Mouse (Mus musculus) myocyte (in vitro differentiated cells): ENCODE data around the gene Dut. TPM values are rescaled to one million over a fixed set of nuclear protein-coding genes. Genes with fewer than 3 reads are reported as not detected.

Experiments used
- H3K27me3 ChIP-seq: one replicate; pipeline ENCODE4 v1.6.1; 2011; ENCODE audit not compliant: control insufficient read depth, insufficient read depth, insufficient read length
- H3K36me3 ChIP-seq: one replicate; pipeline ENCODE4 v1.6.1; 2011; ENCODE audit not compliant: control insufficient read depth, insufficient read depth
- H3K4me2 ChIP-seq: one replicate; pipeline ENCODE4 v1.6.1; 2011; ENCODE audit warnings: low read depth, control low read depth
- H3K4me3 ChIP-seq: one replicate; pipeline ENCODE4 v1.5.1; 2011; ENCODE audit warnings: mild to moderate bottlenecking, control low read depth, moderate library complexity
- H3K79me2 ChIP-seq: one replicate; pipeline ENCODE4 v1.6.1; 2011; ENCODE audit not compliant: control insufficient read depth, insufficient read depth
- H3ac ChIP-seq: one replicate; pipeline ENCODE4 v1.6.1; 2011; ENCODE audit not compliant: control insufficient read depth, insufficient read length
- CEBPB ChIP-seq: IDR thresholded peaks from 2 replicates; pipeline ENCODE4 v1.6.1; 2011; ENCODE audit warnings: mild to moderate bottlenecking, moderate library complexity; ENCODE audit not compliant: poor library complexity, insufficient read depth, severe bottlenecking
- E2F4 ChIP-seq: IDR thresholded peaks from one replicate; pipeline ENCODE4 v1.6.1; 2011; ENCODE audit warnings: mild to moderate bottlenecking, control low read depth, moderate library complexity; ENCODE audit not compliant: insufficient read depth
- MAX ChIP-seq: IDR thresholded peaks from one replicate; pipeline ENCODE4 v1.6.1; 2011; ENCODE audit warnings: low read depth, mild to moderate bottlenecking, control low read depth
- MYOD1 ChIP-seq, 3 experiments: IDR thresholded peaks; one replicate each; pipeline ENCODE4 v1.6.1; 2011; ENCODE audit warnings: control low read depth in 2 of 3, low read depth in 2 of 3, mild to moderate bottlenecking in 2 of 3, moderate library complexity in 1 of 3; ENCODE audit not compliant: insufficient read length in 2 of 3, control insufficient read depth in 1 of 3
- MYOG ChIP-seq, 3 experiments: IDR thresholded peaks; one replicate each; pipeline ENCODE4 v1.6.1; 2011; ENCODE audit warnings: control low read depth in 2 of 3, low read depth in 2 of 3, mild to moderate bottlenecking in 2 of 3; ENCODE audit not compliant: insufficient read length in 2 of 3, control insufficient read depth in 1 of 3, insufficient read depth in 1 of 3
- POLR2A ChIP-seq: IDR thresholded peaks from one replicate; pipeline ENCODE4 v1.6.1; 2011; ENCODE audit warnings: low read depth, mild to moderate bottlenecking, control low read depth, moderate library complexity; ENCODE audit not compliant: insufficient read length
- POLR2AphosphoS2 ChIP-seq: IDR thresholded peaks from one replicate; pipeline ENCODE4 v1.6.1; 2011; ENCODE audit warnings: low read depth, control low read depth; ENCODE audit not compliant: insufficient read length
- REST ChIP-seq: IDR thresholded peaks from one replicate; pipeline ENCODE4 v1.6.1; 2011; ENCODE audit warnings: mild to moderate bottlenecking, control low read depth, moderate library complexity; ENCODE audit not compliant: insufficient read depth, insufficient read length
- SRF ChIP-seq: IDR thresholded peaks from one replicate; pipeline ENCODE4 v1.6.1; 2011; ENCODE audit warnings: low read depth; ENCODE audit not compliant: control insufficient read depth, insufficient read length
- TCF12 ChIP-seq: IDR thresholded peaks from one replicate; pipeline ENCODE4 v1.6.1; 2011; ENCODE audit warnings: mild to moderate bottlenecking, control low read depth; ENCODE audit not compliant: poor library complexity, insufficient read depth, severe bottlenecking
- TCF3 ChIP-seq: IDR thresholded peaks from one replicate; pipeline ENCODE4 v1.6.1; 2011; ENCODE audit warnings: low read depth, control low read depth; ENCODE audit not compliant: insufficient read length
- USF1 ChIP-seq: IDR thresholded peaks from one replicate; pipeline ENCODE4 v1.6.1; 2011; ENCODE audit warnings: low read depth, mild to moderate bottlenecking, control low read depth, moderate library complexity
- polyA plus RNA-seq: library from polyadenylated mRNA; unstranded; fragments of >200 nt; fragmentation: generic; extraction: Trizol; gene quantifications from one replicate; pipeline ENCODE4 v1.2.1, GENCODE M21; 2012; ENCODE audit warnings: missing spikeins

Gene Dut
- polyA plus RNA-seq: 57.1 TPM

DNA sequence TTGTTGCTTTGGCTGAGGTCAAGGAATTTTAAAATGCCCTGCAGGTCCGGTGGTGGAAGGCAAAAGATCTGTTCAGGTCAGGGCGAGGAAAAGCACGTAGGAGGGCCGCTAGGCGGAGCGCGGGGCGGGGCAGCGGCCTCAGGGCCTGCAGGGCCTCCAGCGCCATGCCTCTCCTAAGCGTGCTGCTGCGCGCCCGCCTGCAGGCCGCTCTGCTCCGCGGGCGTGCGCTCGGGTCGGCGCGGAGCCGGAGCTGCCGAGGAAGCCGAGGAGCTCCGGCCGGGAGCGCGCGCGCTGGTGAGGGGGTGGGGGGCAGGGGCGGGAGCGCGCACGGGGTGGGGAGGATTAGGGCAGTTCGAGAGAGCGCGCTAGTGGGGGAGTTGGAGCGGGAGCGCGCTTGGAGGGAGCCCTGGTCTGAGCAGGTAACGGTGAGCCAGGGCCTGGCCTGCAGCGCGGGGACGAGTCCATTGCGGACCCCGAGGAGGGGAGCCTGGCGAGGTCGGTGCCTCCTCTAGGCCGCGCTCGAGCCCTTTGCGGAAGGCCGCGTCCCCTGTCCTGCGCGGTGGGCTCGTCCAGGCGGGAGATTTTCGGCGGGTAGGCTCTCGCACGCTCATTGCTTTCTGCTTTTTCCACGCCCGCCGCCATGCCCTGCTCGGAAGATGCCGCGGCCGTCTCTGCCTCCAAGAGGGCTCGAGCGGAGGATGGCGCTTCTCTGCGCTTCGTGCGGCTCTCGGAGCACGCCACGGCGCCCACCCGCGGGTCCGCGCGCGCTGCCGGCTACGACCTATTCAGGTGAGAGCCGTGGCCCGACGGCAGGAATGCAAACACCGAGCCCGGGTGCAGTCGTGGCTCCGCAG is at the start of gene Dut:
Dut (plus strand) TSS at position 83 of the 854 bp plus-strand sequence.
- peak within 1 kb of the TSS; percentile 86 for H3K4me2 ChIP-seq
- TF ChIP-seq POLR2AphosphoS2 (peak; percentile 66), SRF (no peak), TCF3 (no peak), POLR2A (peak; percentile 81), TCF12 (no peak), E2F4 (peak; percentile 68), MYOG (IDR thresholded peaks at IDR 0.05; ENCODE audit: control insufficient read depth in 1 of 3, insufficient read depth in 1 of 3, insufficient read length in 2 of 3, low read depth in 2 of 3) (peak in 1 of 3 experiments; percentile 11), REST (no peak), MYOD1 (IDR thresholded peaks at IDR 0.05; ENCODE audit: control insufficient read depth in 1 of 3, insufficient read length in 2 of 3, low read depth in 2 of 3) (peak in 1 of 3 experiments; percentile 19), MAX (no peak), USF1 (no peak), CEBPB (no peak)
- H3K27me3 ChIP-seq: no peaks in the 10 kb centered on the region
- peaks cover 7% of the 10 kb centered on the region for H3K36me3 ChIP-seq
- H3ac ChIP-seq: peak within 1 kb of the TSS; percentile 41
- peaks cover 36% of the 10 kb centered on the region for H3K79me2 ChIP-seq
- peak within 1 kb of the TSS; percentile 66 for H3K4me3 ChIP-seq

DNA sequence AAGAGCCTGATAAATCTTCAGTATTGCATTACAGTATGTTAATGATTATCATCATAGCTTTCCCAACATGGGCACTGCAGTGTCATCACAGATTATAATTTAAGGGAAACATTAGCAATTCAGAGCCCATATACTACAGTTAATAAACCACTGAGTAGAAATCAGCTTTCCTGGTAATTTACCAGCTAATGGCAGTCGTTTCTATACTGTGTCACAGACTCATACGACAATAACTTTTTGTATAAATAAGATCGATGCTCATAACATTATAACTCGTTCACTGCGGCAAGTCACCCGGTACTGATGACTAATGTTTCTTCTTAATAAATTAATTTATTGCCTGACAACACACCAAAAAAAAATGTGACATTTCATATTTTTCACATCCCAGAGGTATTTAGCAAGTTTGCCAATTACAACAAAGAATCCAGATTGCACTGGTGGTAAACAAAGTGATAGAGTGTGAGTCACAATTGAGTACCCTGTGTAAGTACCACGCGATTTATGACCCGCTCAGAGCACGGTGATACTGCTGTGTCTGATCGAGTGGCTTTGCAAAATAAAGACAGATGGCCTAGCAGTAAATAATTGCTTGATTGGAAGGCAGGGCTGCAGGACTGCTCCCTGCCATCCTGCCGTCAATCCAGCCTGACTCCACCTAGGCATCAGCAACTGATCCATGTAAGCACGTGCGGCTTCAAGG is 37.9 kb upstream of the Dut start:
- H3K27me3 ChIP-seq: no peaks in the 10 kb centered on the region
- no peaks in the 10 kb centered on the region for H3K36me3 ChIP-seq
- H3K79me2 ChIP-seq: no peaks in the 10 kb centered on the region
- no peak overlapping the region for H3ac ChIP-seq
- H3K4me2 ChIP-seq: no peak overlapping the region
- TF ChIP-seq USF1 (no peak), CEBPB (peak; percentile 37; the same call in 1 of the 2 replicates)
- no peak overlapping the region for H3K4me3 ChIP-seq

DNA sequence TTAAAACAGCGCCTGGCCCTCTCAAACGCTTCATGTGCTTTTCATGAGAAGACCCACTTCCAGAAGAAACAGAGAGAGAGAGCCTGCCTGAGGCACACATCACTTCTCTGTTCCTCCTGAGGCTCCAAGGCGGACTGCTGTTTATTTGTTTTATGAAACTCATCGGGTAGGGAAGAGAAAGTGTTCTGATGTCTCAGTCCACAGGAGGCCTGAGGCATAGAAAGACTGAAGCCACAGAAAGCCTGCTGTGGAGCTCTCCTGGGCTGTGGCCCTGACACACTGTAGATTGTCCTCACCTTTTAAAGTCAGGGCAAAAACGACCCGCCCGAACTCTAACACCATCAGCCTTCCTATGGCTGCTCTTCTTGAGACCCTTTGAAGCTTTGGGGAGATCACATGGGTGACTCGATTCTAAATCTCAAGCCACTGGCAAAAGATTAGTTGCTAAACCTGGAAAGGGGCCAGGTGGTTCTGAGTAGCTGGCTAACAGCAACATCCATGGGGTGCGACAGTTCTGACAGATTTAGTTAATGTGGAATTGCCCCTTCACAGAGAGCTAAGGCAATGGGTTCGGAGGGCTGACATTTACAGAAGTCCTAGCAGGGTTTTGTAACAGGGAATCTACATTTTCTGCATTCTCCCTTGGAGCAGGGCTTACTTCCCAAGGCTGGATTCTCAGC is 35.0 kb upstream of the Dut start:
- Histone ChIP-seq H3ac (no peak overlapping the region), H3K4me2 (no peak overlapping the region), H3K79me2 (no peaks in the 10 kb centered on the region), H3K36me3 (no peaks in the 10 kb centered on the region), H3K27me3 (no peaks in the 10 kb centered on the region), H3K4me3 (no peak overlapping the region)
- TF ChIP-seq USF1: no peak
- no peak for TF ChIP-seq TCF3
- TF ChIP-seq E2F4: no peak
- no peak for TF ChIP-seq CEBPB
- TF ChIP-seq MYOD1 (IDR thresholded peaks at IDR 0.05; ENCODE audit: control insufficient read depth in 1 of 3, insufficient read length in 2 of 3, low read depth in 2 of 3): no peak
- TF ChIP-seq POLR2AphosphoS2: no peak
- no peak for TF ChIP-seq SRF
- no peak for TF ChIP-seq REST
- no peak for TF ChIP-seq POLR2A
- TF ChIP-seq TCF12: no peak
- no peak for TF ChIP-seq MAX
- TF ChIP-seq MYOG (IDR thresholded peaks at IDR 0.05; ENCODE audit: control insufficient read depth in 1 of 3, insufficient read depth in 1 of 3, insufficient read length in 2 of 3, low read depth in 2 of 3): no peak

DNA sequence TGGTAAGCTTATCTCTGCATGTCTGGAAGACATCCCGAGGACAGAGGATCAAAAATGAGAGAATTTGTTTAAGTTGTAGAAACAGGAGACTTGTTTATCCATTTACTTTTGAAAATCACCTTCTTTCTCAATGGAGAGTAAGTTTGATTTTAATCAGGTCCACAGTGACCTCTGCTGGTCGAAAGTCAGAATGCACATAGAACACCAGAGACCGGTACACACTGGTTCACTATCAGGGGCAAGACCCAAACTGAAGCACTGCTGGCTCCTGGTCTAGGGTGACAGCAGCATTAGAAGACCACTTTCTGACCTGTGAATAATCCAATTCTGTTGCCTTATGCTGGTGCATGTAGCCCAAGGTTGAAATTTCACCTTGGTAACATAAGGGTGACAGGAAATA is 32.4 kb upstream of the Dut start:
- Histone ChIP-seq H3K79me2 (no peaks in the 10 kb centered on the region), H3K36me3 (no peaks in the 10 kb centered on the region), H3K27me3 (no peaks in the 10 kb centered on the region), H3K4me3 (no peak overlapping the region), H3K4me2 (no peak overlapping the region), H3ac (no peak overlapping the region)
- TF ChIP-seq TCF12: no peak
- TF ChIP-seq REST: no peak
- no peak for TF ChIP-seq E2F4
- TF ChIP-seq MAX: no peak
- no peak for TF ChIP-seq MYOG (IDR thresholded peaks at IDR 0.05; ENCODE audit: control insufficient read depth in 1 of 3, insufficient read depth in 1 of 3, insufficient read length in 2 of 3, low read depth in 2 of 3)
- no peak for TF ChIP-seq USF1
- no peak for TF ChIP-seq MYOD1 (IDR thresholded peaks at IDR 0.05; ENCODE audit: control insufficient read depth in 1 of 3, insufficient read length in 2 of 3, low read depth in 2 of 3)
- no peak for TF ChIP-seq TCF3
- no peak for TF ChIP-seq CEBPB
- no peak for TF ChIP-seq SRF
- TF ChIP-seq POLR2AphosphoS2: no peak
- no peak for TF ChIP-seq POLR2A
